Mouse (Mus musculus): ENCODE measurements around the gene Cops2.

DNA sequence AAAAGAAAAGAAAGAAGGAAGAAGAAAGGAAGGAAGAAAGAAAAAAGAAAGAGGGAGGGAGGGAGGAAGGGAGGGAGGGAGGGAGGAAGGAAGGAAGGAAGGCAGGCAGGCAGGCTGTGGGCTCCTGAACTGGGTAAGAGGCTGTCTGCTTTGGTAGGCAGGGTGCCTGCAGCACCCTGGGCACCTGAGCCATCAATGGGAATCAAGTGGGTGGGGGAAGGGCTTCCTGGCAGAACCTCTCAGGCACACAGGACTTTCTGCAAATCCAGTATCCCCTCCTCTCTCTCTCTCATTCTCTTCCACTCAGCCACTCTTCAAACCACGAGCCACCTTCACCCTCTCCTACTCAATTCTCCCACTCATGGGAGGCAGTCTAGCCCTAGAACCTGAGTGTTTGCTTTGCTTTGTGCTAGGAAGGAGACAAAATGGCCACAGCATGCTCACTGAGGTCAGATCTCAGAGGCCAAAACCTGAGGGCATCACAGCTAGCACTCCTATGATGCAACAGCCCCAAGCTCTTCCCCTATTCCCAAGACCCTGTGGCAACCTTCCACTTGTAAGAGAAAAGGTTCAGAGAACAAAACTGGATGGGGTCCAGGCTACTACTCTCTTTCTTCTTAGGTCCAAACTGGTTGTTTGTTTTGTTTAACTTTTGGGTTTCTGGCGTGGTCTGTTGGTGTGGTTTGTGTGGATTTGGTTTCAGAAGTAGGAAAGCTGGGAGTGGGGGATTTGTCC is 66.6 kb downstream of the Cops2 start:
- TF ChIP-seq CTCF (IDR thresholded peaks at IDR 0.05; ENCODE audit: borderline replicate concordance, control insufficient read depth, extremely low read depth, insufficient read depth, low read length, poor library complexity): no peak
- no peak for TF ChIP-seq POLR2A (IDR thresholded peaks at IDR 0.05; ENCODE audit: control insufficient read depth, extremely low read depth, insufficient read depth, low read length, poor library complexity)
